Mouse (Mus musculus): ENCODE measurements at regions not wholly inside any gene's neighbourhood (a gene's known extent, or its start where the extent isn't known, plus 50 kb on each side); places are given as distances from the start of the nearest gene placed in this dataset.

GRCm38 (mm10) chr1:75642496-75642895, 96.4 kb downstream of the Slc4a3 start:
- no peak for TF ChIP-seq SIN3A (IDR thresholded peaks at IDR 0.05; ENCODE audit: low read length)
- peak in 1 of 2 experiments; percentile 16; a peak in 1 of 4 replicates for TF ChIP-seq CTCF (conservative IDR thresholded peaks at IDR 0.05 in 1 of 2, IDR thresholded peaks at IDR 0.05 in 1 of 2; ENCODE audit: low read depth in 2 of 2, low read length in 2 of 2)
- H3K4me3 ChIP-seq (replicated peaks in 1 of 3; ENCODE audit: low read depth in 2 of 3, low read length in 2 of 3, poor library complexity in 1 of 3), result no peak overlapping the region
- no peaks in the 10 kb centered on the region for H3K79me2 ChIP-seq (replicated peaks; ENCODE audit: control insufficient read depth, extremely low read depth, insufficient read depth, poor library complexity, severe bottlenecking)
- DNase-seq (ENCODE audit: extremely low read depth), result no peak
- no peaks in the 10 kb centered on the region for H3K9me3 ChIP-seq (replicated peaks; ENCODE audit: low read length)
- H3K27ac ChIP-seq (ENCODE audit: insufficient read depth, low read depth), result no peak overlapping the region
- peaks cover 3% of the 10 kb centered on the region for H3K27me3 ChIP-seq (replicated peaks)
- H3K4me2 ChIP-seq (ENCODE audit: insufficient read depth, low read depth, poor library complexity, severe bottlenecking), result no peak overlapping the region
- dilution Hi-C loops (cut with MboI; ENCODE audit: extremely low pct_ligation_motif_present, extremely low pct_unique_long_range_greater_than_20kb, low sequenced_read_pairs) (no loop called here), in situ Hi-C loops (cut with MboI; ENCODE audit: low pct_ligation_motif_present, low pct_unique_long_range_greater_than_20kb, low sequenced_read_pairs) (no loop called here)
- no peak overlapping the region for H3K9ac ChIP-seq (ENCODE audit: insufficient read depth, low read depth)
- no peaks in the 10 kb centered on the region for H3K4me1 ChIP-seq (ENCODE audit: control insufficient read depth in 1 of 2, insufficient read depth in 2 of 2)
- no peaks in the 10 kb centered on the region for H3K36me3 ChIP-seq (replicated peaks in 1 of 2; ENCODE audit: control insufficient read depth in 1 of 2, insufficient read depth in 1 of 2, low read length in 1 of 2)

GRCm38 (mm10) chr1:75652547-75652946, 106.5 kb downstream of the Slc4a3 start:
- peaks cover 0 to 14% of the 10 kb centered on the region in 2 experiments; a peak in 2 of 4 replicates for H3K4me1 ChIP-seq (ENCODE audit: control insufficient read depth in 1 of 2, insufficient read depth in 2 of 2)
- in situ Hi-C loops (cut with MboI; ENCODE audit: low pct_ligation_motif_present, low pct_unique_long_range_greater_than_20kb, low sequenced_read_pairs), result no loop called here
- no peaks in the 10 kb centered on the region for H3K27me3 ChIP-seq (replicated peaks)
- H3K36me3 ChIP-seq (replicated peaks in 1 of 2; ENCODE audit: control insufficient read depth in 1 of 2, insufficient read depth in 1 of 2, low read length in 1 of 2), result no peaks in the 10 kb centered on the region
- DNase-seq (ENCODE audit: extremely low read depth), result peak; percentile 79
- H3K4me3 ChIP-seq (replicated peaks in 1 of 3; ENCODE audit: low read depth in 2 of 3, low read length in 2 of 3, poor library complexity in 1 of 3), result no peak overlapping the region
- H3K79me2 ChIP-seq (replicated peaks; ENCODE audit: control insufficient read depth, extremely low read depth, insufficient read depth, poor library complexity, severe bottlenecking), result no peaks in the 10 kb centered on the region
- H3K9me3 ChIP-seq (replicated peaks; ENCODE audit: low read length), result no peaks in the 10 kb centered on the region
- H3K27ac ChIP-seq (ENCODE audit: insufficient read depth, low read depth), result no peak overlapping the region
- H3K9ac ChIP-seq (ENCODE audit: insufficient read depth, low read depth), result no peak overlapping the region
- dilution Hi-C loops (cut with MboI; ENCODE audit: extremely low pct_ligation_motif_present, extremely low pct_unique_long_range_greater_than_20kb, low sequenced_read_pairs), result no loop called here
- no peak overlapping the region for H3K4me2 ChIP-seq (ENCODE audit: insufficient read depth, low read depth, poor library complexity, severe bottlenecking)
- TF ChIP-seq RAD21 (IDR thresholded peaks at IDR 0.05; ENCODE audit: low read depth, low read length) (peak; percentile 89), E2F4 (IDR thresholded peaks at IDR 0.05; ENCODE audit: insufficient replicate concordance, low read depth, low read length) (no peak), ZNF384 (IDR thresholded peaks at IDR 0.05; ENCODE audit: low read depth, low read length) (peak; percentile 41; the same call in 1 of the 2 replicates), CTCF (conservative IDR thresholded peaks at IDR 0.05 in 1 of 2, IDR thresholded peaks at IDR 0.05 in 1 of 2; ENCODE audit: low read depth in 2 of 2, low read length in 2 of 2) (peak; percentile 57 to 83), SMC3 (IDR thresholded peaks at IDR 0.05; ENCODE audit: low read depth, low read length) (peak; percentile 56)

- H3K36me3 ChIP-seq (replicated peaks in 1 of 2; ENCODE audit: control insufficient read depth in 1 of 2, insufficient read depth in 1 of 2, low read length in 1 of 2), result no peaks in the 10 kb centered on the region
- H3K27ac ChIP-seq (ENCODE audit: insufficient read depth, low read depth), result no peak overlapping the region
- dilution Hi-C loops (cut with MboI; ENCODE audit: extremely low pct_ligation_motif_present, extremely low pct_unique_long_range_greater_than_20kb, low sequenced_read_pairs) (no loop called here), in situ Hi-C loops (cut with MboI; ENCODE audit: low pct_ligation_motif_present, low pct_unique_long_range_greater_than_20kb, low sequenced_read_pairs) (no loop called here)
- no peak overlapping the region for H3K4me3 ChIP-seq (replicated peaks in 1 of 3; ENCODE audit: low read depth in 2 of 3, low read length in 2 of 3, poor library complexity in 1 of 3)
- no peaks in the 10 kb centered on the region for H3K9me3 ChIP-seq (replicated peaks; ENCODE audit: low read length)
- no peaks in the 10 kb centered on the region for H3K79me2 ChIP-seq (replicated peaks; ENCODE audit: control insufficient read depth, extremely low read depth, insufficient read depth, poor library complexity, severe bottlenecking)
- TF ChIP-seq MAZ (IDR thresholded peaks at IDR 0.05; ENCODE audit: low read depth, low read length), result no peak
- no peak for TF ChIP-seq EP300 (IDR thresholded peaks at IDR 0.05; ENCODE audit: low read length)
- TF ChIP-seq HCFC1 (IDR thresholded peaks at IDR 0.05; ENCODE audit: low read depth, low read length), result no peak
- no peak for TF ChIP-seq RAD21 (IDR thresholded peaks at IDR 0.05; ENCODE audit: low read depth, low read length)
- TF ChIP-seq ZC3H11A (IDR thresholded peaks at IDR 0.05; ENCODE audit: low read depth, low read length), result no peak
- no peak for TF ChIP-seq RCOR1 (conservative IDR thresholded peaks at IDR 0.05; ENCODE audit: low read depth, low read length)
- TF ChIP-seq USF2 (conservative IDR thresholded peaks at IDR 0.05; ENCODE audit: low read depth, low read length), result no peak
- TF ChIP-seq TBP (conservative IDR thresholded peaks at IDR 0.05; ENCODE audit: low read depth, low read length), result no peak
- TF ChIP-seq JUND (conservative IDR thresholded peaks at IDR 0.05; ENCODE audit: low read depth, low read length), result no peak
- no peak for TF ChIP-seq MAFK (IDR thresholded peaks at IDR 0.05; ENCODE audit: insufficient replicate concordance, low read length)
- TF ChIP-seq SIN3A (IDR thresholded peaks at IDR 0.05; ENCODE audit: low read length), result no peak
- TF ChIP-seq IRF4 (IDR thresholded peaks at IDR 0.05; ENCODE audit: low read depth, low read length), result no peak
- TF ChIP-seq GABPA (IDR thresholded peaks at IDR 0.05; ENCODE audit: insufficient replicate concordance, low read depth, low read length), result no peak
- no peak for TF ChIP-seq BHLHE40 (IDR thresholded peaks at IDR 0.05; ENCODE audit: low read depth, low read length)
- TF ChIP-seq USF1 (IDR thresholded peaks at IDR 0.05; ENCODE audit: low read depth, low read length), result no peak
- no peak for TF ChIP-seq ZMIZ1 (IDR thresholded peaks at IDR 0.05; ENCODE audit: low read depth, low read length)
- DNase-seq (ENCODE audit: extremely low read depth), result no peak
- peaks cover 0 to 14% of the 10 kb centered on the region in 2 experiments; a peak in 2 of 4 replicates for H3K4me1 ChIP-seq (ENCODE audit: control insufficient read depth in 1 of 2, insufficient read depth in 2 of 2)
- H3K27me3 ChIP-seq (replicated peaks), result no peaks in the 10 kb centered on the region
- H3K9ac ChIP-seq (ENCODE audit: insufficient read depth, low read depth), result 0 out of 2 replicates have a peak overlapping the region, but pooled peaks have one; percentile 12
- peak overlapping the region; percentile 19; the same call in 1 of the 2 replicates for H3K4me2 ChIP-seq (ENCODE audit: insufficient read depth, low read depth, poor library complexity, severe bottlenecking)
Observed at GRCm38 (mm10) chr1:75652987-75653573, 107.0 kb downstream of the Slc4a3 start.

Data from CH12.LX (cell line).